ENCODE assay signal across 8 mouse cellular contexts in the genomic region with DNA sequence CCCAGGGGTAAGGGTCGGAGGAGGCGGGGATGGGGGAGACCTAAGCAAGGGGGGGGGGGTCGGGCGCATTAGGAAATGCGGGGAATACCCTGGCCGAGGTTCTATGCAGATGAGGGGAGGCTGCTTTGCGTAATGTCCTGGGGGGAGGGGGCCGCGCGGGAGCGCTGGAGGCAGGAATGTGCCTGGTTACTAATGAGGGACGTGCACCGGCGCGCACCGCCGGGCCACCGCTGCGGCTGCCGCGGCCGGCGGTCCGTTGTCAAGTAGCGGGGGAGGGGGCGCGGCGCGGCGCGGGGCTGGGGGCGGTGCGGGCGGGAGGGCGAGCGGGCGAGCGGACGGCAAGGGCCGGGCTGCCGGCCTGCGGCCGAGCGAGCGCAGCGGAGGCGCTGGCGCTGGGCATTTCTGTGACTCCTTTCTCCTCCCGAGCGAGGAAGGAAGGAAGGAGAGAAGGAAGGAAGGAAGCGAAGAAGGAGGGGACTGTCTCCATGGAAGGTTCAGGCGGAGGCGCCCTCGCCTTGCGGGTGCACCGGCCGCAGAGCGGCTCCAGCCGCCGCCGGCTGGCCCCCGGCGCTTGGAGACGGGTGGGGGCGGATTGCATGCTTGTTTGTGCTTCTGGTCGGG. TPM values are rescaled to one million over a fixed set of nuclear protein-coding genes. Genes with fewer than 3 reads are reported as not detected.
DNase-seq lines count a peak whose midpoint lies in the region; ATAC-seq and TF ChIP-seq lines count a peak whose summit lies in the region.

No protein-coding gene starts in this region.

- H3K4me1 ChIP-seq in ES-E14 (ENCODE audit: control insufficient read depth in 2 of 2, insufficient read depth in 2 of 2, low read length in 2 of 2, poor library complexity in 1 of 2), result no peaks in the 10 kb centered on the region
- H3K4me1 ChIP-seq in hindbrain, embryonic 11.5 days (replicated peaks; ENCODE audit: control insufficient read depth, insufficient read depth, low read length), result no peaks in the 10 kb centered on the region
- no peaks in the 10 kb centered on the region for H3K4me1 ChIP-seq in lung, postnatal 0 days (ENCODE audit: insufficient read depth, low read depth, low read length)

- WGBS in hindbrain, embryonic 11.5 days, result under 1% methylated on average over 38 of the region's 66 CpGs
- under 1% methylated on average over 34 of the region's 66 CpGs for WGBS in lung, postnatal 0 days

- H3K27me3 ChIP-seq in hindbrain, embryonic 11.5 days (ENCODE audit: control insufficient read depth, insufficient read depth, low read length), result no peaks in the 10 kb centered on the region
- no peaks in the 10 kb centered on the region for H3K27me3 ChIP-seq in lung, postnatal 0 days (replicated peaks; ENCODE audit: insufficient read depth, low read length)

- H3K36me3 ChIP-seq in ES-E14 (ENCODE audit: control insufficient read depth, insufficient read depth, low read length, poor library complexity, severe bottlenecking), result no peaks in the 10 kb centered on the region
- no peaks in the 10 kb centered on the region for H3K36me3 ChIP-seq in hindbrain, embryonic 11.5 days (ENCODE audit: control insufficient read depth, insufficient read depth, low read length)
- H3K36me3 ChIP-seq in lung, postnatal 0 days (ENCODE audit: insufficient read depth, low read length), result no peaks in the 10 kb centered on the region

- TF ChIP-seq CTCF in lung, postnatal 0 days (IDR thresholded peaks at IDR 0.05), result peak; percentile 29

- H3K9me3 ChIP-seq in ES-E14 (ENCODE audit: control insufficient read depth, insufficient read depth, low read depth, low read length), result no peaks in the 10 kb centered on the region
- no peaks in the 10 kb centered on the region for H3K9me3 ChIP-seq in hindbrain, embryonic 11.5 days (ENCODE audit: control insufficient read depth, low read length)
- no peaks in the 10 kb centered on the region for H3K9me3 ChIP-seq in lung, postnatal 0 days (ENCODE audit: low read length)

- no peak overlapping the region for H3K27ac ChIP-seq in ES-E14 (ENCODE audit: insufficient read depth, low read depth, low read length, poor library complexity, severe bottlenecking)
- H3K27ac ChIP-seq in hindbrain, embryonic 11.5 days (ENCODE audit: low read depth, low read length), result peak overlapping the region; percentile 96
- H3K27ac ChIP-seq in lung, postnatal 0 days (ENCODE audit: low read length), result peak overlapping the region; percentile 99

- peak overlapping the region; percentile 45 for H3K9ac ChIP-seq in ES-E14 (ENCODE audit: insufficient read depth, low read depth, low read length, poor library complexity, severe bottlenecking)
- peak overlapping the region; percentile 89 for H3K9ac ChIP-seq in hindbrain, embryonic 11.5 days (ENCODE audit: low read depth, low read length)
- H3K9ac ChIP-seq in lung, postnatal 0 days (replicated peaks; ENCODE audit: low read depth), result peak overlapping the region; percentile 92

- TF ChIP-seq EP300 in lung, postnatal 0 days (IDR thresholded peaks at IDR 0.05), result no peak

- no peak for DNase-seq in ES-E14 (ENCODE audit: low read depth, low spot score)
- DNase-seq in c-Kit-positive CD71-negative TER-119-negative erythroid progenitor cells, embryonic 14.5 days (ENCODE audit: low read depth), result peak; percentile 18
- DNase-seq in frontal cortex, postnatal 10 days (ENCODE audit: low spot score in 2 of 2), result peak; percentile 65 to 76
- DNase-seq in hindbrain, embryonic 11.5 days (ENCODE audit: low spot score), result peak; percentile 83
- DNase-seq in layer of hippocampus, postnatal 14 days (ENCODE audit: low spot score in 2 of 2), result peak; percentile 56 to 71
- peak; percentile 90 for DNase-seq in lung, postnatal 0 days (ENCODE audit: low spot score)
- DNase-seq in right cerebral cortex, postnatal 25 days, result peak; percentile 73
- peak; percentile 69 for DNase-seq in urinary bladder, postnatal 4 days (ENCODE audit: low spot score in 2 of 2)

- in situ Hi-C loops in ES-E14 (cut with MboI; ENCODE audit: low sequenced_read_pairs in 2 of 2, unreplicated experiment in 2 of 2), result no loop called here

- peak overlapping the region; percentile 72 to 77 for H3K4me3 ChIP-seq in ES-E14 (ENCODE audit: insufficient read depth in 1 of 2, low read depth in 1 of 2, low read length in 2 of 2, poor library complexity in 1 of 2, severe bottlenecking in 1 of 2)
- peak overlapping the region; percentile 77 for H3K4me3 ChIP-seq in hindbrain, embryonic 11.5 days (ENCODE audit: low read depth, low read length)
- H3K4me3 ChIP-seq in lung, postnatal 0 days (ENCODE audit: low read depth, low read length), result peak overlapping the region; percentile 95

- peak; percentile 71 for ATAC-seq in hindbrain, embryonic 11.5 days (ENCODE audit: low FRiP score)
- ATAC-seq in lung, postnatal 0 days, result peak; percentile 40

- peak overlapping the region; percentile 82 for H3K4me2 ChIP-seq in hindbrain, embryonic 11.5 days (replicated peaks; ENCODE audit: low read depth, low read length)
- peak overlapping the region; percentile 95 for H3K4me2 ChIP-seq in lung, postnatal 0 days (replicated peaks; ENCODE audit: low read depth, low read length)

TF ChIP-seq in ES-E14, 5 proteins besides CTCF, POLR2A, EP300 and RAD21:
- TF ChIP-seq HCFC1 (IDR thresholded peaks at IDR 0.05; ENCODE audit: borderline replicate concordance, insufficient read depth, low read length) (no peak), ZC3H11A (IDR thresholded peaks at IDR 0.05; ENCODE audit: borderline replicate concordance, low read depth, low read length) (no peak), ZNF384 (IDR thresholded peaks at IDR 0.05; ENCODE audit: low read depth, low read length) (no peak), CHD2 (IDR thresholded peaks at IDR 0.05; ENCODE audit: low read depth, low read length) (no peak), MAFK (IDR thresholded peaks at IDR 0.05; ENCODE audit: insufficient read depth, low read depth, low read length) (no peak)

RNA-seq across cellular contexts. Expression of gene Hivep2, which starts 1.1 kb away (rescaled TPM):
- total RNA-seq in ES-E14 (2012; rRNA removed), result 1.2 and 2.3 TPM in 2 replicates
- 6.2 and 8.9 TPM in 2 replicates for polyA plus RNA-seq in hindbrain, embryonic 11.5 days (2014; fragmentation: Nextera tagmentation; extraction: Ambion mirVana)
- total RNA-seq in layer of hippocampus, postnatal 14 days (2021), result 100 to 1,000 TPM; 216 to 243 TPM
- 4.5 and 6.2 TPM in 2 replicates for polyA plus RNA-seq in lung, postnatal 0 days (2015; fragmentation: Nextera tagmentation; extraction: Ambion mirVana)

Comparison
In these comparisons a context has a peak if more than half of its experiments do, and no peak if none do; other contexts are left out.
1. RNA of gene Hivep2, which starts 1.1 kb away (total RNA-seq): 216 to 243 TPM in layer of hippocampus, postnatal 14 days; 1.2 to 2.3 TPM in ES-E14; every median in the first group is over 10 times any median in the second.
2. Peak in every context shown above with its lines, with median percentiles within 50 percentile points of each other: H3K4me3 ChIP-seq and H3K9ac ChIP-seq.